In genomic region chr1:91731703-91732102, GRCm38 (mm10) we compare ENCODE assay signal across 24 mouse cellular contexts.
A peak's percentile ranks its signal among the peaks of the same experiment; 100 is the strongest.
DNase-seq lines count a peak whose midpoint lies in the region; ATAC-seq lines count a peak whose summit lies in the region.
"Had no signal": no experiment of that assay in that cellular context is flagged by ENCODE, and none has a peak within 500 bp of the region (broad histone marks: within the 10 kb centered on the region; RNA-seq: fewer than 3 reads in every experiment).

No protein-coding gene starts in this region.

- H3K27ac ChIP-seq in neural tube, embryonic 15.5 days (replicated peaks) = no peak overlapping the region; the same call in 1 of the 2 replicates
- H3K27ac ChIP-seq: embryonic facial prominence, embryonic 12.5 days; forebrain, embryonic 15.5 days; hindbrain, embryonic 13.5 days; intestine, embryonic 15.5 days; kidney, embryonic 15.5 days; stomach, postnatal 0 days had no signal

- DNase-seq in heart, adult 11 months = peak; percentile 61
- DNase-seq in heart, adult 8-10 months (ENCODE audit: low spot score) = no peak
- peak; percentile 16 for DNase-seq in testis, postnatal 10 days (ENCODE audit: low spot score)
- DNase-seq in testis, postnatal 14 days (ENCODE audit: low spot score) = no peak
- DNase-seq in hindlimb bud, embryonic 11.5 days (ENCODE audit: extremely low spot score, low read depth, low spot score) = peak; percentile 80
- DNase-seq in spleen, postnatal 14 days (ENCODE audit: low spot score in 2 of 2) = no peak
- no peak for DNase-seq in adrenal gland, adult (ENCODE audit: inconsistent age in 2 of 2, low spot score in 1 of 2)
- DNase-seq: adrenal gland, postnatal 36 days; cerebellum, adult 18-20 months; cerebellum, postnatal 25 days; heart, postnatal 14 days; left cerebral cortex, postnatal 4 days; lung, postnatal 10 days; right cerebral cortex, postnatal 4 days; thymus, postnatal 25 days had no signal

- peak; percentile 50; the same call in 1 of the 2 replicates for ATAC-seq in neural tube, embryonic 15.5 days (ENCODE audit: low FRiP score)
- ATAC-seq: intestine, embryonic 15.5 days had no signal

- no peaks in the 10 kb centered on the region for H3K36me3 ChIP-seq in neural tube, embryonic 15.5 days
- H3K36me3 ChIP-seq: embryonic facial prominence, embryonic 12.5 days; forebrain, embryonic 15.5 days; hindbrain, embryonic 13.5 days; intestine, embryonic 15.5 days; kidney, embryonic 15.5 days had no signal

- H3K4me1 ChIP-seq in neural tube, embryonic 15.5 days = peaks cover 26% of the 10 kb centered on the region
- H3K4me1 ChIP-seq: embryonic facial prominence, embryonic 12.5 days; intestine, embryonic 15.5 days had no signal

- H3K9ac ChIP-seq in neural tube, embryonic 15.5 days (replicated peaks) = no peak overlapping the region
- H3K9ac ChIP-seq: embryonic facial prominence, embryonic 12.5 days; forebrain, embryonic 15.5 days; hindbrain, embryonic 13.5 days; intestine, embryonic 15.5 days; kidney, embryonic 15.5 days had no signal

- H3K9me3 ChIP-seq in neural tube, embryonic 15.5 days (replicated peaks) = no peaks in the 10 kb centered on the region
- H3K9me3 ChIP-seq: embryonic facial prominence, embryonic 12.5 days; forebrain, embryonic 15.5 days; hindbrain, embryonic 13.5 days; intestine, embryonic 15.5 days; kidney, embryonic 15.5 days had no signal

- H3K4me3 ChIP-seq in neural tube, embryonic 15.5 days (replicated peaks) = no peak overlapping the region
- H3K4me3 ChIP-seq: embryonic facial prominence, embryonic 12.5 days; erythroblast, embryonic 14.5 days; forebrain, embryonic 15.5 days; hindbrain, embryonic 13.5 days; intestine, embryonic 15.5 days; kidney, embryonic 15.5 days had no signal

- WGBS in neural tube, embryonic 15.5 days = 28% methylated on average over 13 of the region's 13 CpGs

- H3K27me3 ChIP-seq in neural tube, embryonic 15.5 days (replicated peaks) = peaks cover 33% of the 10 kb centered on the region
- H3K27me3 ChIP-seq: embryonic facial prominence, embryonic 12.5 days; forebrain, embryonic 15.5 days had no signal

- H3K4me2 ChIP-seq in neural tube, embryonic 15.5 days = no peak overlapping the region
- H3K4me2 ChIP-seq: embryonic facial prominence, embryonic 12.5 days; heart, embryonic 11.5 days; intestine, embryonic 15.5 days; kidney, embryonic 15.5 days had no signal

Comparison
In these comparisons a context has a peak if more than half of its experiments do, and no peak if none do; other contexts are left out.
1. DNase-seq: peak in heart, adult 11 months (single experiment), testis, postnatal 10 days (single experiment) and hindlimb bud, embryonic 11.5 days (single experiment); none in heart, adult 8-10 months (single experiment), testis, postnatal 14 days (single experiment), spleen, postnatal 14 days (0 of 2) and adrenal gland, adult (0 of 2).